Mouse (Mus musculus): Measurements from ENCODE around the gene Helz.

DNA sequence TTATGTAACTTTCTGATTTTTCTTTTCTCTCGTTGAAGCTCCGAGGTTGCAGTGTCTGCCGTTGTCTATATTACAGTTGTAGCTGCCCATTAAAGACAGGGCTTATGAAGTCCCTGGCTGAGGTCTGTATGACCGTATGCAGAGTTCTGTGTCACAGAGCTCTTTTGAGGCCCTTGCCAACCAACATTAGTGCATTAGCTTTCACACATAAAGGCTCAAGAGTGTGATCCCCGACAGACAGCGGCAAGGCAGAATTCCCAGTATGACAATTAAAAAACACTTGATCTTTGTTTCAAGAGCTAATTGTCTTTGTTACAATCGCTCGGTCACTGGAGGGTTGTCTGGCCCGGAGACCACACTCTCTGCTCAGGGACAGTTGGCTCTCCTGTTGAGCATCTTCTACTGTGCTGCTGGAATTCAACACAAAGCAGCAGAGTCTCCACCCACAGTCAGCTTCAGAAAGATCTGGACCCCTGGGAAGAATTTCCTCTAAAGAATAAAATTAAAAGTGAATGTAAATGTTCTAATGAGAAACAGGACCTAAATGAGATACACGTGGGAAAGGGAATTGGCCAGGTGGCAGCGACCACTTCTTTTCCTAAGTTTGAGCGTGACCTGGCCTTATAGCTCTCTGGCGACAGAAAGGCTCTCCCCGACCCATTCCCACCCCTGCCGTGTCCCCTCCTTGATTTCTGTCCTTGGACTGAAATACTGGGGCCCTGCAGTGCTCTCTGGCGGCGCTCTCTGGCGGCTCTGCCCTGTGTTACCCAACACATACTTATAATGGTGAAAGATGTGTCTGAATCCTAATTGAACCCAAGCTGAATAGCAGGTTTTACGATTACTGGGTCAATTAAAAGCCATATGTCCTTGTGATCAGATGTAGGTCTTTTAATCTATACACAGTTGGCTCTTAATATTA, 136.1 kb downstream of the Helz start:
- TF ChIP-seq CHD2 (IDR thresholded peaks at IDR 0.05; ENCODE audit: low read depth, low read length) (no peak), MAFK (IDR thresholded peaks at IDR 0.05; ENCODE audit: insufficient read depth, low read depth, low read length) (no peak), ZNF384 (IDR thresholded peaks at IDR 0.05; ENCODE audit: low read depth, low read length) (no peak), HCFC1 (IDR thresholded peaks at IDR 0.05; ENCODE audit: borderline replicate concordance, insufficient read depth, low read length) (no peak)
